Mouse (Mus musculus): Measurements from ENCODE around the gene Fads6. TPM values are rescaled to one million over a fixed set of nuclear protein-coding genes. Genes with fewer than 3 reads are reported as not detected.

Gene Fads6
- total RNA-seq, 1 experiment from 2014 or later = 2.8 TPM

GRCm38 (mm10) chr11:115269330-115270066 lies 28.0 kb downstream of the Fads6 start:
- ATAC-seq (replicated peaks in 1 of 2; ENCODE audit: insufficient read depth in 1 of 2, low FRiP score in 2 of 2, low TSS enrichment in 1 of 2, low read depth in 1 of 2, poor library complexity in 2 of 2, severe bottlenecking in 2 of 2) = 0 out of 4 replicates have a peak, but pooled peaks of 1 of the 2 experiments have one; percentile 2

- no peak for ATAC-seq (replicated peaks in 1 of 2; ENCODE audit: insufficient read depth in 1 of 2, low FRiP score in 2 of 2, low TSS enrichment in 1 of 2, low read depth in 1 of 2, poor library complexity in 2 of 2, severe bottlenecking in 2 of 2)
Measured at GRCm38 (mm10) chr11:115267958-115268357, 29.5 kb downstream of the Fads6 start.

GRCm38 (mm10) chr11:115267061-115267883 lies 30.2 kb downstream of the Fads6 start, which contains the start of gene Grin2c:
TSS of gene Grin2c (minus strand) at chr11:115267243.
- ATAC-seq (replicated peaks in 1 of 2; ENCODE audit: insufficient read depth in 1 of 2, low FRiP score in 2 of 2, low TSS enrichment in 1 of 2, low read depth in 1 of 2, poor library complexity in 2 of 2, severe bottlenecking in 2 of 2) = no peak

- ATAC-seq (replicated peaks in 1 of 2; ENCODE audit: insufficient read depth in 1 of 2, low FRiP score in 2 of 2, low TSS enrichment in 1 of 2, low read depth in 1 of 2, poor library complexity in 2 of 2, severe bottlenecking in 2 of 2) = no peak
Measured at GRCm38 (mm10) chr11:115266400-115266778, 31.1 kb downstream of the Fads6 start.

- ATAC-seq (replicated peaks in 1 of 2; ENCODE audit: insufficient read depth in 1 of 2, low FRiP score in 2 of 2, low TSS enrichment in 1 of 2, low read depth in 1 of 2, poor library complexity in 2 of 2, severe bottlenecking in 2 of 2) = peak in 1 of 2 experiments; percentile 26; a peak in 1 of 4 replicates
Measured at GRCm38 (mm10) chr11:115265771-115266399, 31.6 kb downstream of the Fads6 start.

- no peak; a peak in 1 of 4 replicates for ATAC-seq (replicated peaks in 1 of 2; ENCODE audit: insufficient read depth in 1 of 2, low FRiP score in 2 of 2, low TSS enrichment in 1 of 2, low read depth in 1 of 2, poor library complexity in 2 of 2, severe bottlenecking in 2 of 2)
Measured at GRCm38 (mm10) chr11:115264862-115265668, 32.4 kb downstream of the Fads6 start.

GRCm38 (mm10) chr11:115264136-115264861 lies 33.2 kb downstream of the Fads6 start:
- no peak for ATAC-seq (replicated peaks in 1 of 2; ENCODE audit: insufficient read depth in 1 of 2, low FRiP score in 2 of 2, low TSS enrichment in 1 of 2, low read depth in 1 of 2, poor library complexity in 2 of 2, severe bottlenecking in 2 of 2)

- ATAC-seq (replicated peaks in 1 of 2; ENCODE audit: insufficient read depth in 1 of 2, low FRiP score in 2 of 2, low TSS enrichment in 1 of 2, low read depth in 1 of 2, poor library complexity in 2 of 2, severe bottlenecking in 2 of 2) = no peak
Measured at GRCm38 (mm10) chr11:115262954-115263353, 34.5 kb downstream of the Fads6 start.

- ATAC-seq (replicated peaks in 1 of 2; ENCODE audit: insufficient read depth in 1 of 2, low FRiP score in 2 of 2, low TSS enrichment in 1 of 2, low read depth in 1 of 2, poor library complexity in 2 of 2, severe bottlenecking in 2 of 2) = no peak
Measured at GRCm38 (mm10) chr11:115259134-115259533, 38.3 kb downstream of the Fads6 start.

GRCm38 (mm10) chr11:115257775-115258510 lies 39.5 kb downstream of the Fads6 start:
- peak in 1 of 2 experiments; percentile 54; a peak in 1 of 4 replicates for ATAC-seq (replicated peaks in 1 of 2; ENCODE audit: insufficient read depth in 1 of 2, low FRiP score in 2 of 2, low TSS enrichment in 1 of 2, low read depth in 1 of 2, poor library complexity in 2 of 2, severe bottlenecking in 2 of 2)

- ATAC-seq (replicated peaks in 1 of 2; ENCODE audit: insufficient read depth in 1 of 2, low FRiP score in 2 of 2, low TSS enrichment in 1 of 2, low read depth in 1 of 2, poor library complexity in 2 of 2, severe bottlenecking in 2 of 2) = no peak
Measured at GRCm38 (mm10) chr11:115251258-115251657, 46.2 kb downstream of the Fads6 start.

- ATAC-seq (replicated peaks in 1 of 2; ENCODE audit: insufficient read depth in 1 of 2, low FRiP score in 2 of 2, low TSS enrichment in 1 of 2, low read depth in 1 of 2, poor library complexity in 2 of 2, severe bottlenecking in 2 of 2) = no peak
Measured at GRCm38 (mm10) chr11:115250405-115251090, 46.9 kb downstream of the Fads6 start.

GRCm38 (mm10) chr11:115249721-115250404 lies 47.6 kb downstream of the Fads6 start:
- no peak for ATAC-seq (replicated peaks in 1 of 2; ENCODE audit: insufficient read depth in 1 of 2, low FRiP score in 2 of 2, low TSS enrichment in 1 of 2, low read depth in 1 of 2, poor library complexity in 2 of 2, severe bottlenecking in 2 of 2)

GRCm38 (mm10) chr11:115247945-115248344 lies 49.5 kb downstream of the Fads6 start:
- ATAC-seq (replicated peaks in 1 of 2; ENCODE audit: insufficient read depth in 1 of 2, low FRiP score in 2 of 2, low TSS enrichment in 1 of 2, low read depth in 1 of 2, poor library complexity in 2 of 2, severe bottlenecking in 2 of 2) = no peak

- ATAC-seq (replicated peaks in 1 of 2; ENCODE audit: insufficient read depth in 1 of 2, low FRiP score in 2 of 2, low TSS enrichment in 1 of 2, low read depth in 1 of 2, poor library complexity in 2 of 2, severe bottlenecking in 2 of 2) = no peak
Measured at GRCm38 (mm10) chr11:115247240-115247639, 50.2 kb downstream of the Fads6 start.

Measured in hematopoietic stem cell, adult 5-6 weeks (primary cell).